Mouse (Mus musculus) cerebellum, adult 2 months (tissue): ENCODE measurements around the gene Grid2. TPM values are rescaled to one million over a fixed set of nuclear protein-coding genes. Genes with fewer than 3 reads are reported as not detected.

ENCODE experiments used
- DNase-seq, 2 experiments: peaks; one replicate each; pipeline ENCODE4 v3.0.0; 2021
- H3K27ac ChIP-seq: fragments of 200-500 bp; 2 replicates; pipeline ENCODE4 v1.5.1; 2012; ENCODE audit warnings: low read length, control low read depth, inconsistent platforms; ENCODE audit not compliant: insufficient read depth
- H3K27me3 ChIP-seq: fragments of 200-500 bp; 2 replicates; pipeline ENCODE4 v1.6.1; 2012; ENCODE audit warnings: inconsistent platforms, mild to moderate bottlenecking, low read length, moderate library complexity; ENCODE audit not compliant: control insufficient read depth, insufficient read depth
- H3K4me1 ChIP-seq: fragments of 200-500 bp; 2 replicates; pipeline ENCODE4 v1.6.1; 2011; ENCODE audit warnings: low read length; ENCODE audit not compliant: control insufficient read depth, insufficient read depth
- H3K4me3 ChIP-seq: fragments of 200-500 bp; replicated peaks from 2 replicates; pipeline ENCODE3; 2011; ENCODE audit warnings: mild to moderate bottlenecking, low read depth, low read length, control low read depth; ENCODE audit not compliant: insufficient read depth
- CTCF ChIP-seq: fragments of 200-500 bp; IDR thresholded peaks from 2 replicates; pipeline ENCODE4 v1.5.1; 2011; ENCODE audit warnings: low read depth, mild to moderate bottlenecking, control low read depth, low read length, moderate library complexity, borderline replicate concordance; ENCODE audit not compliant: insufficient read depth
- POLR2A ChIP-seq: fragments of 200-500 bp; IDR thresholded peaks from 2 replicates; pipeline ENCODE4 v1.6.1; 2011; ENCODE audit warnings: low read length, control low read depth, borderline replicate concordance; ENCODE audit not compliant: insufficient read depth
- WGBS: fragments of 180-500 bp; shearing (Covaris S2); methylation state at CpG from one replicate; pipeline ENCODE4 v1.1.7; 2018; 5-methylcytosine and 5-hydroxymethylcytosine counted together
- polyA plus RNA-seq: library from polyadenylated mRNA; depleted of rRNA; stranded (reverse); fragments of >200 nt; gene quantifications from 2 replicates; pipeline ENCODE4 v1.2.3, GENCODE M21; 2012

Grid2 gene
- polyA plus RNA-seq, 1 experiment, result 76.4 TPM

DNA sequence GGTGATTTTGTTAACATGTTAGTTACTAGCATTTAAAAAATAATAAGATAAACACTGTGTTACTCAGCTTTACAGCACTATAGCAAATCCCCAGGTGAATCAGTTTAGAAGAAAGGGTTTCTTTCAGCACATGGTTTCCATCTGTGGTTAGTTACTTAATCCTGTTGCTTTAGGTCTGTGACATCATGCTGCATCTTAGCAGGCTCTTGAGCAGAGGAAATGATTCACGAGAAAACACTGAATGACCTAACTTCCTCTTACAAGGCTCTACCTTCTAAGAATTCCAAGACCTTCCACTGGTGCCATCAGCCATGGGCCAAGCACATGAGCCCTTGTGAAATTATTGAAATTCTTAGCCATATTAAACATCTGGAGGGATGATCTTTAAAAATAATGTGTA is 1248.7 kb downstream of the Grid2 start:
- Histone ChIP-seq H3K4me3 (no peak overlapping the region), H3K27ac (no peak overlapping the region), H3K4me1 (no peaks in the 10 kb centered on the region), H3K27me3 (no peaks in the 10 kb centered on the region)
- 83% methylated on average over 1 of the region's 1 CpGs for WGBS
- TF ChIP-seq POLR2A (no peak), CTCF (no peak)
- DNase-seq, result no peak

DNA sequence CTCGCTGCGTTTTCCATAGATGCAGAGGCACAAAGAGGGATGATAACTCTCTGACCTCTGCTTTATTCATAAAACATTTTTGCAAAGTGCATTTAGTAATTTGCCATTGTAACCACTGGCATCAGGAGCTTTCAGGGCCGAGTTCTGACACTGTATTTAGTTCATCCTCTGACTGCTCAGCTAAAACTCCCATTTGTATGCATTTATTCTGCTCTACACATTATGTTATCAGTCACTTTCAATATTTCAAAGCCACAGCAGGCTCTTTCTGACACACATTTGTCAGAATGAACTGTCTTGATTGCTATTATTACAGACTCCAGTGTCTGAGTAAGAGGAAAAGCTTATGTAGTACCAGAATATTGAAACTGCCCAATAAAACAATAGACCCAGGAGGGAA is 1286.5 kb downstream of the Grid2 start:
- DNase-seq, result no peak
- no peak for TF ChIP-seq POLR2A
- no peak for TF ChIP-seq CTCF
- Histone ChIP-seq H3K4me3 (no peak overlapping the region), H3K4me1 (no peaks in the 10 kb centered on the region), H3K27me3 (no peaks in the 10 kb centered on the region), H3K27ac (no peak overlapping the region)
- 79% methylated on average over 3 of the region's 3 CpGs for WGBS

DNA sequence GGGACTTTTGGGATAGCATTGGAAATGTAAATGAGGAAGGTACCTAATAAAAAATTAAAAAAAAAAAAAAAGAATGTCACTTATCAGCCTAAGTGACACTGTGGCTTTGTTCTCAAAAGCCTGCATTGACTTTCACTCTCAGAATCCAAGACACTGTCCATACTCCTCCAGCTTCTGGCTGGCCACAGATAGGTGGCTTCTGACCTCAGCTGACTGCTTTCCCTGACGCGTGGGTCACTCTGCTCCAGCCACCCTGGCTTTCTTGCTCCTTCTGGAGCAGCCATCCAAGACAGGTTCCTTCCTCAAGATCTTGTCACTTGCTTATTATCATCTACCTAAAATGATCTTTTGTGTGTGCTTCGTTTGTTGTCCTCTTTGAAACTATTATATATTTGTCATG is 1298.0 kb downstream of the Grid2 start:
- Histone ChIP-seq H3K27ac (no peak overlapping the region), H3K27me3 (no peaks in the 10 kb centered on the region), H3K4me1 (no peaks in the 10 kb centered on the region), H3K4me3 (no peak overlapping the region)
- no peak for DNase-seq
- TF ChIP-seq POLR2A (no peak), CTCF (no peak)
- WGBS, result 83% methylated on average over 3 of the region's 3 CpGs

DNA sequence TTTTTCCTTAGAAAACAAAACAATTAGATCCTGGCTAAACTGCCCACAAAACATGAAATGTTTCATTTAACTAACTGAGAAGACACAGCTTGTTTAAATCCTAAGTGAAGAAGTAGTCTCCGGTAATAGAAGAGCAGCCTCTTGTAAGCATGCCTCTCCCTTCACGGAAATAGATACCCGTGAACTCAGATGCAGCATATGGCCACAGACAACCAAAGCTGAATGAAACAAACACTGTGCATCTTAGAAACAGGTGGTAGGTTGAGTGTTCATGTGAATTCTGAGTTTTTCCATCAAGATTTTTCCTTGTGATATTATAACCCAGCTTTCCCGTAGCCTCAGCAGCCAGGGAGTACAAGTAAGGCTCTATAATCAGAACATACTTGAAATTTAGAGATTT is 1299.5 kb downstream of the Grid2 start:
- no peak overlapping the region for H3K27ac ChIP-seq
- H3K4me1 ChIP-seq, result no peaks in the 10 kb centered on the region
- no peak overlapping the region for H3K4me3 ChIP-seq
- no peaks in the 10 kb centered on the region for H3K27me3 ChIP-seq
- DNase-seq, result peak in 1 of 2 experiments; percentile 59
- 74% methylated on average over 4 of the region's 4 CpGs for whole genome bisulfite sequencing
- TF ChIP-seq CTCF (no peak), POLR2A (no peak)

DNA sequence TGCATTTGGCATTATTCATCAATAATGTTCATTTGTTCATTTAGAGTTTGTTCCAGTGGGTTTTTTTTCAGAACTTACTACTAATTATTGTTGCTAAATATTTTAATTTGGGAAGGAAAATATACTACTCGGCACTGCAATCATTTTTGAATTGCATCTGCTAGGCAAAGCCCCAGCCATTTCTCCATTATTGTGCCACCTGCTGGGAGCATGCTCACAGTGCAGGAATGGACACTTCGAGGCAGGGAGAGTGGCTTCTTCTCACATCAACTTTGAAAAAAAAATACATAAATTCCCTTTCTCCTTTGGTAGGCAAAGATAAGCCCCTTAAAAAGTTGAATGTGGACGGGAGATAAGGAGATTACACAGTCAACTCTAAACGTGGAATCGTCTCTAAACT is 1312.9 kb downstream of the Grid2 start:
- TF ChIP-seq POLR2A, result no peak
- TF ChIP-seq CTCF, result peak; percentile 52
- WGBS, result 62% methylated on average over 5 of the region's 5 CpGs

DNA sequence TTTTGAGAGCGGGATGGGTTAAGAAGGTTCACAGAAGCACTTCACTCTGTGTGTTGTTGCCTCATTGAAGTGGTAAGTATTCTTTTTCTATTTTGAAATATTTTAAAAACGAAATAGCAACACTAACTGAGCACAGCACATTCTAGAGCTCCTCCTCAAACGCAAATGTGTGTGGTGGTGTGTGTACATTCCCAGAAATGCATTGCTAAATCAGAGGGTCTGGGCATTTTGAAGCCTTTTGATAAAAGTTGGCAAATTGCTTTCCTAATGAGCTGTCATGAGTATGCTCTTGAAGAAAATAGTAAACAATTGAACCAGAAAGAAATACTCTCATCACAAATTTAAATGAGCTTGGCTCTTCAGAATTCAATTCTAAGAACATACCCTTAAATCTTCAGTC is 1325.7 kb downstream of the Grid2 start:
- WGBS, result 72% methylated on average over 3 of the region's 3 CpGs
- Histone ChIP-seq H3K27ac (no peak overlapping the region), H3K27me3 (no peaks in the 10 kb centered on the region), H3K4me3 (no peak overlapping the region), H3K4me1 (no peaks in the 10 kb centered on the region)
- TF ChIP-seq CTCF (no peak), POLR2A (no peak)
- no peak for DNase-seq

More for the DNA sequence above, 1312.9 kb downstream of the Grid2 start:
- no peaks in the 10 kb centered on the region for H3K27me3 ChIP-seq
- peak; percentile 20 to 35 for DNase-seq
- H3K27ac ChIP-seq, result no peak overlapping the region
- no peak overlapping the region for H3K4me3 ChIP-seq
- H3K4me1 ChIP-seq, result no peaks in the 10 kb centered on the region

DNA sequence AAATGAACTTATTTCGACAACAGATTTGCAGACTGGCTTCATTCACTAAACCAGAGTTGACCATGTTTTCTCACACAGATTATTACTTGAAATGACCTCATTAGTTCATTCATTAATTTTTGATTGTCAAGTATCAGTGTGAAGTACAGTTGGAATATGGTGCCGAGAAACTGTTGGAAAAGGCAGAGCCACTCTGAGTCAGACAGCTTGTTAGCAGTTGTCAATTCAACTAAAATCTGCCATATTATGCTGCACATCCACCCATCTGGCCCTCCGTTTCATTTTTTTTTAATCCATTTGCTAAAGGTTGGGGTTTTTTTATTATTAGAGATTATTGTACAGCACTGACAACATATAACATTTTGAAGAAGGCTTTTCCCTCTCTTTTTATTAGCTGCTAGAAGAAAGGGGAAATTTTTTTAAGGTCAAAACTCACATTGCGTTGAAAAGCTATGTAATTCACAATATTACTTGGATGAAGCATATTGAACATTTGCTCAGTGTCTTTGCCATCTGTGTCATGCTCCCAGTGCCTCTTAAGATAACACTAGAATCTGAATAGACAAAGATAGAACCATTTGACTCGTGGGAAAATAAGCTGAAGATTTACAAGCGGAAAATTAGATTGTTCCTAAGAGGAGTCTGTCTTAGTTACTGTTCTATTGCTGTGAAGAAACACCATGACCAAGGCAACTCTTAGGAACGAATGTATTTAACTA is 1333.0 kb downstream of the Grid2 start:
- no peak overlapping the region for H3K27ac ChIP-seq
- H3K4me1 ChIP-seq, result no peaks in the 10 kb centered on the region; the same call in 1 of the 2 replicates
- DNase-seq, result no peak
- H3K27me3 ChIP-seq, result no peaks in the 10 kb centered on the region
- 49% methylated on average over 7 of the region's 7 CpGs for WGBS
- TF ChIP-seq POLR2A, result no peak
- no peak for TF ChIP-seq CTCF
- H3K4me3 ChIP-seq, result no peak overlapping the region

DNA sequence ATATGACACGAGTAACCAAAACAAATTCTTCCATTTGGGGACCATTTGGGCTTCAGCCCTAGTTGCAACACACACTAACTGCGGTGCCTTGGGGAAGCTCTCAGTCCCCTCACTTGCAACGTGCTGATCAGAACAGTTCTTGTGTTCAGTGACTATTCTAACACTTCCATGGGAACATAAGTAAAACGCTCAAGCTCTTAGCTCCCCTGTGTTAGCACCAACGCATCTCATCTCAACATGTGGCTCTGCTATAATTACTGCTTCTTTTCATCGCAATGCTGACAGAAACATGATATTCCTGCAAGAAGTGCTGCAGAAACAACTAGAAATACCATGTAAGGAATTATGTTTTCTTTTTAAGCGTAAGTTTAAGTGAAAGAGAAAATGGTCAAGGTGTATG is 1340.6 kb downstream of the Grid2 start:
- DNase-seq, result no peak
- WGBS, result 72% methylated on average over 7 of the region's 7 CpGs
- Histone ChIP-seq H3K4me1 (no peaks in the 10 kb centered on the region), H3K27ac (no peak overlapping the region), H3K4me3 (no peak overlapping the region), H3K27me3 (no peaks in the 10 kb centered on the region)
- TF ChIP-seq CTCF (no peak), POLR2A (no peak)
